Mouse (Mus musculus): Measurements from ENCODE around the gene Nsfl1c.

DNA sequence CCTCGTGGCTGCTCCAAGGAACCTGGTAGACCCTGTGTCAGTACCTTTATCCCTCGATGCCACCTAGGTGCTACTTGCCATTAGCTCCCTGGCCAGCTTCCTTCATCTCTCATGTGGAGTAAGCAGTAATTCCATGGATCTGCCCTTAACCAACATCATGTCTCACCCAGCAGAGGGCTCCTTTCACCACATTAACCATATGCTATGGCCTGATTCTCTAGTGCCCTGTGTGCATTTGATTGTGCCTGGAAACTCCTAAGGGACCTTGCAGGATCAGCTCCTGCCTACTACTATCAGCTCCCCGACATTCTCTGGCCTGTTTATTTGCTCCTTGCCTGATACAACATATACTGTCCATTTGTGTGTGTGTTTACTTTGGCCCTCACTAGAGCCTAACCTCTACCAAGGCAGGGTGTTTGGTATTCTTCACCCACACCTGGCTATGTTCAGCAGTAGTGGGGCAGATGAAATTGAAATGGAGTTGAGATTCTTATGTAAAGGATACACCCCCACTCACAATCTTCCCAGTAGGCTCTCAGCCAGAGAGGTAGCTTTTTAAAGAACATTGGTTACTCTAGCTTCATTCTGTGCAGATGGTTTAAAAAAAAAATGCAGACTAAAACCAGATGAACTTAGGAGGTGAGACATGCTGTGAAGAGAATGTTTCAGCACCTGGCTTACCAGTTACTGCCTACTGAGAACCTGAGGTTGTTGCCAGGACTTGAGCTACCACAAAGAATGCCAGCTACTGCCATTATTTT, 19.7 kb downstream of the Nsfl1c start:
- no peak for TF ChIP-seq CTCF (IDR thresholded peaks at IDR 0.05; ENCODE audit: insufficient read depth, low read depth, low read length)
- TF ChIP-seq POLR2A (IDR thresholded peaks at IDR 0.05; ENCODE audit: insufficient read depth, low read depth, low read length): no peak

Data from olfactory bulb, adult 2 months (tissue).